Mouse (Mus musculus): ENCODE data around the gene Pax2.
"Not testable (repeated sequence)": the region's sequence is repeated elsewhere in the genome, so short reads cannot be mapped to it uniquely, and the experiment has no call there.

- TF ChIP-seq POLR2A, CTCF (IDR thresholded peaks at IDR 0.05; ENCODE audit: insufficient read depth, low read depth, low read length): not testable (repeated sequence)
These were observed 86.8 kb downstream of the Pax2 start for GRCm38 (mm10) chr19:44842661-44843060.
